Mouse (Mus musculus): ENCODE measurements around the gene Nf2. TPM values are rescaled to one million over a fixed set of nuclear protein-coding genes. Genes with fewer than 3 reads are reported as not detected.
"Not testable (repeated sequence)": the region's sequence is repeated elsewhere in the genome, so short reads cannot be mapped to it uniquely, and the experiment has no call there.

Gene Nf2
- polyA plus RNA-seq, 1 experiment from 2014 or later: 53.2 TPM

- Histone ChIP-seq H3K36me3 (peaks cover 33% of the 10 kb centered on the region), H3K9me3 (replicated peaks) (no peaks in the 10 kb centered on the region), H3K27me3 (no peaks in the 10 kb centered on the region), H3K27ac (no peak overlapping the region), H3K4me3 (replicated peaks) (no peak overlapping the region), H3K9ac (no peak overlapping the region), H3K4me2 (no peak overlapping the region), H3K4me1 (peaks cover 5% of the 10 kb centered on the region; the same call in 1 of the 2 replicates)
- WGBS: 22% methylated on average over 6 of the region's 6 CpGs
- no peak for ATAC-seq (replicated peaks; ENCODE audit: low FRiP score)
Measured at GRCm38 (mm10) chr11:4806031-4806715, 43.2 kb downstream of the Nf2 start.

- H3K4me3 ChIP-seq (replicated peaks): no peak overlapping the region
- peaks cover 8% of the 10 kb centered on the region for H3K4me1 ChIP-seq
- no peak for ATAC-seq (replicated peaks; ENCODE audit: low FRiP score)
- no peaks in the 10 kb centered on the region for H3K27me3 ChIP-seq
- no peak overlapping the region for H3K9ac ChIP-seq
- no peak overlapping the region for H3K27ac ChIP-seq
- H3K36me3 ChIP-seq: peaks cover 33% of the 10 kb centered on the region
- WGBS: 89% methylated on average over 6 of the region's 6 CpGs
- H3K4me2 ChIP-seq: no peak overlapping the region
- no peaks in the 10 kb centered on the region for H3K9me3 ChIP-seq (replicated peaks)
Measured at GRCm38 (mm10) chr11:4804921-4805562, 44.3 kb downstream of the Nf2 start.

GRCm38 (mm10) chr11:4803951-4804350 is 45.4 kb downstream of the Nf2 start:
- Histone ChIP-seq H3K4me3 (replicated peaks) (no peak overlapping the region), H3K4me1 (peaks cover 8% of the 10 kb centered on the region), H3K27ac (no peak overlapping the region), H3K9me3 (replicated peaks) (no peaks in the 10 kb centered on the region), H3K27me3 (no peaks in the 10 kb centered on the region), H3K36me3 (peaks cover 40% of the 10 kb centered on the region), H3K4me2 (no peak overlapping the region), H3K9ac (no peak overlapping the region)
- 28% methylated on average over 7 of the region's 7 CpGs for WGBS
- ATAC-seq (replicated peaks; ENCODE audit: low FRiP score): no peak

GRCm38 (mm10) chr11:4803426-4803825 is 45.9 kb downstream of the Nf2 start:
- ATAC-seq (replicated peaks; ENCODE audit: low FRiP score): no peak
- Histone ChIP-seq H3K4me3 (replicated peaks) (no peak overlapping the region), H3K27me3 (no peaks in the 10 kb centered on the region), H3K9me3 (replicated peaks) (no peaks in the 10 kb centered on the region), H3K36me3 (peaks cover 42% of the 10 kb centered on the region), H3K9ac (no peak overlapping the region), H3K27ac (no peak overlapping the region), H3K4me1 (peaks cover 8% of the 10 kb centered on the region), H3K4me2 (no peak overlapping the region)
- 34% methylated on average over 7 of the region's 7 CpGs for WGBS

GRCm38 (mm10) chr11:4803008-4803407 is 46.3 kb downstream of the Nf2 start:
- Histone ChIP-seq H3K27ac (no peak overlapping the region), H3K4me2 (no peak overlapping the region), H3K27me3 (no peaks in the 10 kb centered on the region), H3K4me3 (replicated peaks) (no peak overlapping the region), H3K9ac (no peak overlapping the region), H3K4me1 (peaks cover 8% of the 10 kb centered on the region), H3K9me3 (replicated peaks) (no peaks in the 10 kb centered on the region), H3K36me3 (peaks cover 45% of the 10 kb centered on the region)
- WGBS: 75% methylated on average over 9 of the region's 9 CpGs
- no peak for ATAC-seq (replicated peaks; ENCODE audit: low FRiP score)

- not testable (repeated sequence) for H3K9me3 ChIP-seq (replicated peaks); H3K27ac ChIP-seq; ATAC-seq (replicated peaks; ENCODE audit: low FRiP score); H3K9ac ChIP-seq; H3K27me3 ChIP-seq; H3K4me2 ChIP-seq; H3K4me3 ChIP-seq (replicated peaks); H3K4me1 ChIP-seq
- peaks cover 51% of the 10 kb centered on the region for H3K36me3 ChIP-seq
- 90% methylated on average over 2 of the region's 2 CpGs for WGBS
Measured at GRCm38 (mm10) chr11:4802401-4802800, 46.9 kb downstream of the Nf2 start.

- Histone ChIP-seq H3K27ac (no peak overlapping the region), H3K4me2 (no peak overlapping the region), H3K9ac (no peak overlapping the region), H3K4me1 (peaks cover 4% of the 10 kb centered on the region; the same call in 1 of the 2 replicates), H3K4me3 (replicated peaks) (no peak overlapping the region), H3K36me3 (peaks cover 45% of the 10 kb centered on the region), H3K27me3 (no peaks in the 10 kb centered on the region), H3K9me3 (replicated peaks) (no peaks in the 10 kb centered on the region)
- 35% methylated on average over 4 of the region's 4 CpGs for WGBS
- ATAC-seq (replicated peaks; ENCODE audit: low FRiP score): peak; percentile 29; the same call in 1 of the 2 replicates
Measured at GRCm38 (mm10) chr11:4800654-4801053, 48.7 kb downstream of the Nf2 start.

GRCm38 (mm10) chr11:4793006-4793405 is 56.3 kb downstream of the Nf2 start:
- no peak for ATAC-seq (replicated peaks; ENCODE audit: low FRiP score)
- 15% methylated on average over 3 of the region's 3 CpGs for WGBS
- H3K4me2 ChIP-seq: no peak overlapping the region
- H3K4me3 ChIP-seq (replicated peaks): no peak overlapping the region
- no peak overlapping the region for H3K9ac ChIP-seq
- peaks cover 62% of the 10 kb centered on the region for H3K36me3 ChIP-seq
- no peak overlapping the region for H3K27ac ChIP-seq
- no peaks in the 10 kb centered on the region for H3K27me3 ChIP-seq
- no peaks in the 10 kb centered on the region for H3K9me3 ChIP-seq (replicated peaks)
- peaks cover 6% of the 10 kb centered on the region; the same call in 1 of the 2 replicates for H3K4me1 ChIP-seq

- H3K36me3 ChIP-seq: peaks cover 70% of the 10 kb centered on the region
- H3K4me2 ChIP-seq: no peak overlapping the region
- H3K4me3 ChIP-seq (replicated peaks): no peak overlapping the region
- no peak overlapping the region for H3K9ac ChIP-seq
- no peaks in the 10 kb centered on the region for H3K9me3 ChIP-seq (replicated peaks)
- no peak for ATAC-seq (replicated peaks; ENCODE audit: low FRiP score)
- H3K27me3 ChIP-seq: no peaks in the 10 kb centered on the region
- 57% methylated on average over 6 of the region's 6 CpGs for WGBS
- no peak overlapping the region for H3K27ac ChIP-seq
- H3K4me1 ChIP-seq: peaks cover 6% of the 10 kb centered on the region; the same call in 1 of the 2 replicates
Measured at GRCm38 (mm10) chr11:4791549-4791948, 57.8 kb downstream of the Nf2 start.

- Histone ChIP-seq H3K4me2 (no peak overlapping the region), H3K9ac (no peak overlapping the region), H3K4me1 (peaks cover 6% of the 10 kb centered on the region; the same call in 1 of the 2 replicates), H3K27ac (no peak overlapping the region), H3K27me3 (no peaks in the 10 kb centered on the region), H3K36me3 (peaks cover 83% of the 10 kb centered on the region), H3K9me3 (replicated peaks) (no peaks in the 10 kb centered on the region), H3K4me3 (replicated peaks) (no peak overlapping the region)
- ATAC-seq (replicated peaks; ENCODE audit: low FRiP score): no peak
- 87% methylated on average over 5 of the region's 5 CpGs for WGBS
Measured at GRCm38 (mm10) chr11:4789691-4790090, 59.6 kb downstream of the Nf2 start.

- Histone ChIP-seq H3K9ac (no peak overlapping the region), H3K36me3 (peaks cover 88% of the 10 kb centered on the region), H3K4me2 (no peak overlapping the region), H3K4me3 (replicated peaks) (no peak overlapping the region), H3K27me3 (no peaks in the 10 kb centered on the region), H3K4me1 (peaks cover 10% of the 10 kb centered on the region; the same call in 1 of the 2 replicates), H3K27ac (no peak overlapping the region), H3K9me3 (replicated peaks) (no peaks in the 10 kb centered on the region)
- no peak for ATAC-seq (replicated peaks; ENCODE audit: low FRiP score)
- WGBS: 74% methylated on average over 5 of the region's 5 CpGs
Measured at GRCm38 (mm10) chr11:4784629-4785142, 64.7 kb downstream of the Nf2 start.

- H3K36me3 ChIP-seq: peaks cover 89% of the 10 kb centered on the region
- 0 out of 2 replicates have a peak overlapping the region, but pooled peaks have one; percentile 2 for H3K27ac ChIP-seq
- H3K4me2 ChIP-seq: no peak overlapping the region
- peaks cover 10% of the 10 kb centered on the region; the same call in 1 of the 2 replicates for H3K4me1 ChIP-seq
- WGBS: 82% methylated on average over 3 of the region's 3 CpGs
- H3K9ac ChIP-seq: no peak overlapping the region
- ATAC-seq (replicated peaks; ENCODE audit: low FRiP score): no peak
- no peaks in the 10 kb centered on the region for H3K9me3 ChIP-seq (replicated peaks)
- no peak overlapping the region for H3K4me3 ChIP-seq (replicated peaks)
- H3K27me3 ChIP-seq: no peaks in the 10 kb centered on the region
Measured at GRCm38 (mm10) chr11:4783116-4783515, 66.2 kb downstream of the Nf2 start.

Measured in kidney, embryonic 15.5 days (tissue).